Mouse (Mus musculus) erythroblast, embryonic 14.5 days (primary cell): Measurements from ENCODE around the gene Retn. TPM values are rescaled to one million over a fixed set of nuclear protein-coding genes. Genes with fewer than 3 reads are reported as not detected.

ENCODE experiments used
- H3K27me3 ChIP-seq: 2 replicates; pipeline ENCODE4 v1.6.1; 2012; ENCODE audit warnings: inconsistent platforms; ENCODE audit not compliant: control insufficient read depth
- H3K36me3 ChIP-seq: 2 replicates; pipeline ENCODE4 v1.6.1; 2012; ENCODE audit warnings: mild to moderate bottlenecking, inconsistent platforms; ENCODE audit not compliant: control insufficient read depth
- H3K4me1 ChIP-seq: 2 replicates; pipeline ENCODE4 v1.6.1; 2012; ENCODE audit warnings: inconsistent platforms; ENCODE audit not compliant: control insufficient read depth
- H3K4me3 ChIP-seq: replicated peaks from 2 replicates; pipeline ENCODE3; 2012; ENCODE audit warnings: moderate library complexity, mild to moderate bottlenecking, inconsistent platforms
- H3K9me3 ChIP-seq: 2 replicates; pipeline ENCODE4 v1.6.1; 2012; ENCODE audit warnings: low read length, inconsistent platforms, mixed read lengths; ENCODE audit not compliant: control insufficient read depth
- GATA1 ChIP-seq: IDR thresholded peaks from 2 replicates; pipeline ENCODE4 v1.6.1; 2012; ENCODE audit warnings: low read length, inconsistent platforms, mixed read lengths
- TAL1 ChIP-seq: IDR thresholded peaks from 3 replicates; pipeline ENCODE4 v1.6.1; 2012; ENCODE audit warnings: low read length, inconsistent platforms, mixed read lengths
- polyA plus RNA-seq: library from polyadenylated mRNA; stranded (reverse); fragments of >175 nt; gene quantifications from 2 replicates; pipeline ENCODE4 v1.2.3, GENCODE M21; 2012

The Retn gene
- polyA plus RNA-seq, 1 experiment: not detected

DNA sequence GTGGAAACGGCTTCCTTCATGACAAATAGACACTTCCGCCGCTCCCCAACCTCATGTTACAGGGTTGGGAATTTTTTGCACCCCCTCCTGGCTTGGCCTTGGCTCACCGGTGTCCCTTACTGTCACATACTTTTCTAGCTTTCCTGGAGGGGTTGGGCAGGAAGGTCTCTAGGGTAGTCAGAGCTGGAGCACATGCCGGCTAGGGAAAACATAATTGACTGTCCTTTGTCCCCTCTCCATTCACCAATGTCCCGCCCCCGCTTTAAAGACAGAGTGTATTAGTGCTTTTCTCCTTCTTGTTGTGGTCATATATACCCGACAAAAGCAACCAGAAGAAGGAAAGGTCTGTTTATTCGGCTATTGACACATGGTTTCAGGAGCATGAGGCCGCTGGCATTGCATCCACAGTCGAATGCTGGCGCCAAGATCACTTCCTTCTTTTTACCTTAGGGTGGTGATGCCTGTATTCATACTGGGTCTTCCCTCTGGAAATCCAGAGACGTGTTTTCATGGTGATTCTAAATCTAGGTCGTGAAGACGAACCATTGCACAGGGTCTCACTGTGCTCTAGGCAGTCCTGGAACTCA, 21.5 kb downstream of the Retn start:
- no peaks in the 10 kb centered on the region for H3K27me3 ChIP-seq
- H3K36me3 ChIP-seq: peaks cover 28% of the 10 kb centered on the region
- peak overlapping the region; percentile 98 for H3K4me3 ChIP-seq
- H3K9me3 ChIP-seq: peaks cover 6% of the 10 kb centered on the region
- TF ChIP-seq TAL1: no peak
- no peak for TF ChIP-seq GATA1
- peaks cover 30% of the 10 kb centered on the region for H3K4me1 ChIP-seq

DNA sequence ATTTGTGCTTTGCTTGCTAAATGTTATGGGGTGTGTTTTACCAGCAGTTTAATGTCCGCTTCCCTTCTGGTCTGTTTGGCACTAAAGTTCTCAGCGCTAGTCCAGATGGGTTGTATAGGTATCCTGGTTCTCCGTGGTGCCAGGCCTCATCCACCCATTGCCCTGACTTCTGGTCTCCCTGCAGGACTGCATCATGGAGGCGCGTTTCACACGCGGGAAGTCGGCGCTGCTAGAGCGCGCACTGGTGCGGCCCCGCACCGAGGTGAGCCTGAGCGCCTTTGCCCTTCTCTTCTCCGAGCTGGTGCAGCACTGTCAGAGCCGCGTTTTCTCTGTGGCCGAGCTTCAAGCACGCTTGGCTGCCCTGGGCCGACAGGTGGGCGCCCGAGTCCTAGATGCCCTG, 23.3 kb downstream of the Retn start:
- H3K27me3 ChIP-seq: no peaks in the 10 kb centered on the region
- TF ChIP-seq GATA1 (no peak), TAL1 (no peak)
- peaks cover 6% of the 10 kb centered on the region for H3K9me3 ChIP-seq
- peaks cover 26% of the 10 kb centered on the region for H3K4me1 ChIP-seq
- H3K36me3 ChIP-seq: peaks cover 30% of the 10 kb centered on the region
- no peak overlapping the region for H3K4me3 ChIP-seq

DNA sequence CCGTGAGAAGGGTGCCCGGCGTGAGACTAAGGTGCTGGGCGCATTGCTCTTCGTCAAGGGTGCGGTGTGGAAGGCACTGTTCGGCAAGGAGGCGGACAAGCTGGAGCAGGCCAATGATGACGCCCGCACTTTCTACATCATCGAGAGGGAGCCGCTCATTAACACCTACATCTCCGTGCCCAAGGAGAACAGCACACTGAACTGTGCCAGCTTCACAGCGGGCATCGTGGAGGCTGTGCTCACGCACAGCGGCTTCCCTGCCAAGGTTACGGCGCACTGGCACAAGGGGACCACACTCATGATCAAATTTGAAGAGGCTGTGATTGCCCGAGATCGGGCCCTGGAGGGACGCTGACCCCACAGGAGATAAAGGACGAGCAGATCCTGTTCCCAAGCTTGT, 23.7 kb downstream of the Retn start:
- peaks cover 26% of the 10 kb centered on the region for H3K4me1 ChIP-seq
- no peak for TF ChIP-seq GATA1
- no peak for TF ChIP-seq TAL1
- H3K36me3 ChIP-seq: peaks cover 30% of the 10 kb centered on the region
- H3K4me3 ChIP-seq: no peak overlapping the region
- peaks cover 6% of the 10 kb centered on the region for H3K9me3 ChIP-seq
- no peaks in the 10 kb centered on the region for H3K27me3 ChIP-seq

DNA sequence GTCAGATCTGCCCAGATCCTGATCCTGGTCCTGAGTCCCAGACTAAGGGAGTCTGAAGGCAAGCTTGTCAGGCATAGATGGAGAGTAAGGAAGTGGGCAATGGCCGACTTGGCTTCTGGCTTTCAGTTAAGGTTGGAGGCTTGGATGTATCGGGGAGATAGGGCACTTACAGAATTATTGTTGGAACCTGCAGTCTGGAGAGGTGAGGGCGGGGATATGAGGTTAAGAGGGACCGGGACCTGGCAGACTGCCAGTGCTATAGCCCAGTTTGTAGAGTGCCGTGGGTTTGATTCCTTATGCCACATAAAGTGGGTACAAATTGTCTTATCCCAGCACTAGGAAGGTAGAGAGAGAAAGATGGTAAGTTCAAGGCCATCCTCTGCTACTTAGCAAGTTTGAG, 24.1 kb downstream of the Retn start:
- peaks cover 30% of the 10 kb centered on the region for H3K36me3 ChIP-seq
- no peaks in the 10 kb centered on the region for H3K27me3 ChIP-seq
- TF ChIP-seq GATA1 (no peak), TAL1 (no peak)
- H3K9me3 ChIP-seq: peaks cover 6% of the 10 kb centered on the region
- H3K4me1 ChIP-seq: peaks cover 26% of the 10 kb centered on the region
- no peak overlapping the region for H3K4me3 ChIP-seq

DNA sequence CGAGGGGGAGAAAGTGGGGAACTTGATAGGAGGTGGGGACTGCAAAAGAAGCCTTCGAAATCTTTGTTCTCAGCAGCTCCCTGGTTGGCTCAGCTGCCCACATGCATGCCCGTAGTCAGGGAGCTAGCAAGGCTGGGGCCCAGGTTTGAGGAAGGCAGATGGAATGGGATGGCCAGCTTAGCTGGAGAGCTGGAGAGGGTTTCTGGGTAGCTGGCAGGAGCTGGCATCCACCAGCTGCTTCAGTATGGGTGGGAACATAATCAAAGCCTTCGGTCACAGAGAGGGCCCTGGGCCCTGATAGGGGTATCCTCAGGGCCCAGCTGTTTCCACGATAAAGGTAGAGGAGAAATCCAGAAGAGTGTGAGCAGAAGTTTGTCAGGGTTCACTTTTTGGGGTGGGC, 26.9 kb downstream of the Retn start:
- Histone ChIP-seq H3K4me3 (no peak overlapping the region), H3K36me3 (peaks cover 30% of the 10 kb centered on the region), H3K9me3 (peaks cover 6% of the 10 kb centered on the region), H3K4me1 (peaks cover 12% of the 10 kb centered on the region), H3K27me3 (no peaks in the 10 kb centered on the region)
- TF ChIP-seq GATA1 (no peak), TAL1 (no peak)

DNA sequence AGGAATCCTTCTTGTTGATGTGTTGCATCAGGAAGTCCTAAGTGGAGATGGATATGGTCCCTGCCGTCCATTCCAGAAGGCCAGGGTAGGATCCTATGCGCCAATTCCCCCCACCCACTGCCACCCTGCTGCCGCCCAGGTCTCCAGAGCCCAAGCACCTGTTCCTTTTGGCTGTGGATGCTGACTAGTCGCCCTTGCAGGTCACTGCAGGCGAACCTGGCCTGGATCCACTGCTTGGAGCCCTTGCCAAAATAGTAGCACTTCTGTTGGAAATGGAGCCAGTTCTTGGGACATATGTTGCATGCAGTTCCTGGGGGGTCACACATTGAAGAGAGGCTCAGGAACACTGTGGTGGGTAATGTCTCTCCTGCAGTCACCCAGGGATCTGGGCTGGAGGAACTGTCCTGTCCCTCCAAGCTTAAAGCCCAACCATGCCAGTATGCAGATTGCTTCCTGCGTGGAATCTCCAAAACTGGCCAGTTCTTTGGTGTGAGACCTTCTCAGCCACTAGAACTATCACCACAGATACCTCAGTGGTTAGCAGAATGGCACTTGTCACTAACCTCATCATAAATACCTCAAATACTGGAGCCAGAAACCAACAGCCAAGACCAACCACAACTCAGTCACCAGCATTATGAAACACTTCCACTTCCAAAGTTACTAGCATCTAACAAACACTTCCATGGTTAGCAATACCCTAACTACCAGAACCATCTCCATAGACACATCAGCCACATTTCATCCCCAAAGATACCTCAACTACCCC, 28.0 kb downstream of the Retn start:
- Histone ChIP-seq H3K9me3 (peaks cover 6% of the 10 kb centered on the region), H3K27me3 (no peaks in the 10 kb centered on the region), H3K4me1 (peaks cover 6% of the 10 kb centered on the region; the same call in 1 of the 2 replicates), H3K36me3 (peaks cover 29% of the 10 kb centered on the region), H3K4me3 (no peak overlapping the region)
- TF ChIP-seq TAL1 (no peak), GATA1 (no peak)

DNA sequence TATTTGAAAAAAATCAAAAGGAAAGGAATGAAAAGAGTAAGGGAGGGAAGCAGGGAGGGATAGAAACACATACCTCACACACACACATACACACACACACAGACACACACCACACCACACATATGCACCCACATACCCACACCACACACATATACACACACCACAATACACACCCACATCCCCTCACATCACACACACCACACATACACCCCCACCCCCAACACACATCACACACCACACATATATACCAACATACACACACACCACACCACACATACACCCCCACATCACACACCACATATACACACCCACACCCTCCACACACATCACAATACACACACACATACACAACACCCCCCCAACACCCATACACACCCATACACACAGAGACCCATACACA, 29.0 kb downstream of the Retn start:
- no peak overlapping the region for H3K4me3 ChIP-seq
- no peaks in the 10 kb centered on the region for H3K4me1 ChIP-seq
- H3K36me3 ChIP-seq: peaks cover 19% of the 10 kb centered on the region
- no peak for TF ChIP-seq GATA1
- TF ChIP-seq TAL1: no peak
- no peaks in the 10 kb centered on the region for H3K27me3 ChIP-seq
- H3K9me3 ChIP-seq: no peaks in the 10 kb centered on the region

DNA sequence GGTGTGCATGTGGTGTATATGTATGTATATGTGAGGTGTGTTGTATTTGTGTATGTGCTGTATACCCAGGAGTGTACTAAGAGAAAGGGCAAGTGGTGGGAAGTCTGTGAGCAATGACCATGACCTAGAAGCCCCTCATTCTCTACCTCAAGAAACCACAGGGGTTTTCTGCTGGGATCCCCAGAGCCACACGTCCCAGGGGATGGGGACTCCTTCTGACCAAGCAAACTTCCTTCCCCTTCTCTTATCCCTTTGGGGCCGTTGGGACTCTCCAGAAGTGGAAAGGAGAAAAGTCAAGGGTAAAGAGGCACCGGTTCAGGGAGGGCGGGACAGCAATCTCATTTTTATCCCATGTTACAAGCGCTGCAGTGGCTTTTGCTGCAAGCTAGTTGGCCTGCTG, 29.9 kb downstream of the Retn start:
- H3K36me3 ChIP-seq: peaks cover 12% of the 10 kb centered on the region
- no peak overlapping the region for H3K4me3 ChIP-seq
- H3K4me1 ChIP-seq: no peaks in the 10 kb centered on the region
- no peaks in the 10 kb centered on the region for H3K27me3 ChIP-seq
- H3K9me3 ChIP-seq: no peaks in the 10 kb centered on the region
- TF ChIP-seq GATA1 (no peak), TAL1 (no peak)

DNA sequence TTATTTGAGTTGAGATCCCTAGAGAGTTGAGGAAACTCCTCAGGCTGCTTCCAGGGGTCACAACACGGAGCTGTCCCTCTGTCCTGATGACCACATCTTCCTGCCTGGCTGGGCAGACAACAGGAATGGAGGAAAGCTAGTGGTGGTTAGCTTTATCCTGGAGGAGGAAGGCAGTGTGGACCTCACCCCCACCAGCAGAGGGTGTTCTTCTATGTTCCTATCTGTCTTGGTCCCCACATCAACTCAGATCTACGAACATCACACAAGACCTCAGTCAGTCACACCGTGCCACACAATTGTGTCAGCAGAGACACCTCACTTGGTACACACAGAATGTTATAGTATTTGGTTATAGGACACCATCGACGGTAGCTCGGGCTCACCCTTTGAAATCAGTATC, 32.0 kb downstream of the Retn start:
- H3K4me1 ChIP-seq: no peaks in the 10 kb centered on the region
- TF ChIP-seq GATA1: no peak
- no peak for TF ChIP-seq TAL1

More for the DNA sequence above, 32.0 kb downstream of the Retn start:
- peaks cover 2% of the 10 kb centered on the region; the same call in 1 of the 2 replicates for H3K9me3 ChIP-seq
- no peaks in the 10 kb centered on the region for H3K27me3 ChIP-seq
- no peak overlapping the region for H3K4me3 ChIP-seq
- H3K36me3 ChIP-seq: no peaks in the 10 kb centered on the region; the same call in 1 of the 2 replicates
